Mouse (Mus musculus) neural tube, embryonic 15.5 days (tissue): ENCODE results near the gene Lrpprc. TPM values are rescaled to one million over a fixed set of nuclear protein-coding genes. Genes with fewer than 3 reads are reported as not detected.

Experiments
- ATAC-seq: fragments of 200-750 bp; cut with Nextera tagmentation; 2 replicates; pipeline ENCODE4 v1.8.0; 2017; ENCODE audit warnings: mild to moderate bottlenecking, moderate TSS enrichment, moderate library complexity; ENCODE audit not compliant: low FRiP score
- H3K27ac ChIP-seq: fragments of 300-500 bp; sonication (generic); replicated peaks from 2 replicates; pipeline ENCODE4 v1.5.1; 2015; ENCODE audit warnings: mild to moderate bottlenecking, inconsistent platforms
- H3K27me3 ChIP-seq: fragments of 300-500 bp; sonication (generic); replicated peaks from 2 replicates; pipeline ENCODE4 v1.6.1; 2015; ENCODE audit warnings: inconsistent platforms
- H3K36me3 ChIP-seq: fragments of 300-500 bp; sonication (generic); 2 replicates; pipeline ENCODE4 v1.6.1; 2015; ENCODE audit warnings: inconsistent platforms
- H3K4me1 ChIP-seq: fragments of 300-500 bp; sonication (generic); 2 replicates; pipeline ENCODE4 v1.6.1; 2015; ENCODE audit warnings: inconsistent platforms
- H3K4me2 ChIP-seq: fragments of 300-500 bp; sonication (generic); 2 replicates; pipeline ENCODE4 v1.6.1; 2015; ENCODE audit warnings: inconsistent platforms, mild to moderate bottlenecking, moderate library complexity
- H3K4me3 ChIP-seq: fragments of 300-500 bp; sonication (generic); replicated peaks from 2 replicates; pipeline ENCODE4 v1.5.1; 2015; ENCODE audit warnings: mild to moderate bottlenecking, inconsistent platforms
- H3K9ac ChIP-seq: fragments of 300-500 bp; sonication (generic); replicated peaks from 2 replicates; pipeline ENCODE4 v1.6.1; 2015; ENCODE audit warnings: mild to moderate bottlenecking, inconsistent platforms
- H3K9me3 ChIP-seq: fragments of 300-500 bp; sonication (generic); replicated peaks from 2 replicates; pipeline ENCODE4 v1.6.1; 2016; ENCODE audit warnings: inconsistent platforms
- WGBS: fragments of 180-500 bp; shearing (Covaris S2); methylation state at CpG from one replicate; pipeline ENCODE4 v1.1.7; 2015; ENCODE audit warnings: mixed read lengths; 5-methylcytosine and 5-hydroxymethylcytosine counted together
- polyA plus RNA-seq: library from polyadenylated mRNA; unstranded; fragments of >200 nt; fragmentation: Nextera tagmentation; extraction: Ambion mirVana; gene quantifications from 2 replicates; pipeline ENCODE4 v1.2.1, GENCODE M21; 2015

Lrpprc gene
- polyA plus RNA-seq, 1 experiment from 2014 or later, result 46.5 TPM

GRCm38 (mm10) chr17:84736719-84737118 lies 53.9 kb downstream of the Lrpprc start:
- ATAC-seq, result no peak

GRCm38 (mm10) chr17:84732612-84733011 lies 58.0 kb downstream of the Lrpprc start:
- no peak overlapping the region for H3K27ac ChIP-seq
- WGBS, result 91% methylated on average over 8 of the region's 8 CpGs
- peaks cover 20% of the 10 kb centered on the region for H3K36me3 ChIP-seq
- no peak overlapping the region for H3K4me2 ChIP-seq
- no peak overlapping the region for H3K4me3 ChIP-seq
- H3K27me3 ChIP-seq, result no peaks in the 10 kb centered on the region
- ATAC-seq, result no peak
- no peaks in the 10 kb centered on the region for H3K9me3 ChIP-seq
- H3K4me1 ChIP-seq, result no peaks in the 10 kb centered on the region; the same call in 1 of the 2 replicates
- H3K9ac ChIP-seq, result no peak overlapping the region

More at GRCm38 (mm10) chr17:84736719-84737118, 53.9 kb downstream of the Lrpprc start:
- no peak overlapping the region for H3K4me2 ChIP-seq
- WGBS, result 57% methylated on average over 9 of the region's 9 CpGs
- H3K36me3 ChIP-seq, result peaks cover 5% of the 10 kb centered on the region; the same call in 1 of the 2 replicates
- H3K9me3 ChIP-seq, result no peaks in the 10 kb centered on the region
- H3K4me3 ChIP-seq, result no peak overlapping the region
- H3K27ac ChIP-seq, result no peak overlapping the region
- no peaks in the 10 kb centered on the region for H3K27me3 ChIP-seq
- no peak overlapping the region for H3K9ac ChIP-seq
- H3K4me1 ChIP-seq, result peaks cover 9% of the 10 kb centered on the region; the same call in 1 of the 2 replicates

GRCm38 (mm10) chr17:84731361-84731760 lies 59.2 kb downstream of the Lrpprc start:
- Histone ChIP-seq H3K4me1 (no peaks in the 10 kb centered on the region), H3K27me3 (no peaks in the 10 kb centered on the region), H3K36me3 (peaks cover 20% of the 10 kb centered on the region), H3K4me2 (no peak overlapping the region), H3K9me3 (no peaks in the 10 kb centered on the region), H3K27ac (no peak overlapping the region), H3K4me3 (no peak overlapping the region), H3K9ac (no peak overlapping the region)
- no peak for ATAC-seq
- WGBS, result 91% methylated on average over 12 of the region's 12 CpGs

- H3K27me3 ChIP-seq, result no peaks in the 10 kb centered on the region
- 98% methylated on average over 5 of the region's 5 CpGs for WGBS
- no peak overlapping the region for H3K4me2 ChIP-seq
Measured at GRCm38 (mm10) chr17:84729140-84729539, 61.4 kb downstream of the Lrpprc start.

GRCm38 (mm10) chr17:84728201-84728911 lies 62.2 kb downstream of the Lrpprc start:
- WGBS, result 75% methylated on average over 1 of the region's 1 CpGs
- no peaks in the 10 kb centered on the region for H3K9me3 ChIP-seq
- H3K27ac ChIP-seq, result no peak overlapping the region
- H3K36me3 ChIP-seq, result peaks cover 28% of the 10 kb centered on the region
- H3K9ac ChIP-seq, result no peak overlapping the region
- no peaks in the 10 kb centered on the region for H3K4me1 ChIP-seq
- no peaks in the 10 kb centered on the region for H3K27me3 ChIP-seq
- H3K4me2 ChIP-seq, result no peak overlapping the region
- no peak overlapping the region for H3K4me3 ChIP-seq
- no peak for ATAC-seq

More at GRCm38 (mm10) chr17:84729140-84729539, 61.4 kb downstream of the Lrpprc start:
- Histone ChIP-seq H3K9me3 (no peaks in the 10 kb centered on the region), H3K36me3 (peaks cover 28% of the 10 kb centered on the region), H3K4me1 (no peaks in the 10 kb centered on the region), H3K9ac (no peak overlapping the region), H3K27ac (no peak overlapping the region), H3K4me3 (no peak overlapping the region)
- ATAC-seq, result no peak

- Histone ChIP-seq H3K9ac (no peak overlapping the region), H3K27me3 (no peaks in the 10 kb centered on the region), H3K9me3 (no peaks in the 10 kb centered on the region), H3K4me1 (no peaks in the 10 kb centered on the region), H3K36me3 (peaks cover 28% of the 10 kb centered on the region), H3K4me3 (no peak overlapping the region), H3K27ac (no peak overlapping the region), H3K4me2 (no peak overlapping the region)
- no peak for ATAC-seq
- WGBS, result 96% methylated on average over 3 of the region's 3 CpGs
Measured at GRCm38 (mm10) chr17:84725163-84725562, 65.4 kb downstream of the Lrpprc start.

- no peak overlapping the region for H3K9ac ChIP-seq
- ATAC-seq, result no peak
- H3K9me3 ChIP-seq, result no peaks in the 10 kb centered on the region
- no peak overlapping the region for H3K4me3 ChIP-seq
- H3K36me3 ChIP-seq, result peaks cover 23% of the 10 kb centered on the region
- no peak overlapping the region for H3K4me2 ChIP-seq
- WGBS, result 49% methylated on average over 9 of the region's 9 CpGs
- H3K27me3 ChIP-seq, result no peaks in the 10 kb centered on the region; the same call in 1 of the 2 replicates
- H3K27ac ChIP-seq, result no peak overlapping the region
- no peaks in the 10 kb centered on the region for H3K4me1 ChIP-seq
Measured at GRCm38 (mm10) chr17:84724028-84724427, 66.6 kb downstream of the Lrpprc start.

- no peak for ATAC-seq
- Histone ChIP-seq H3K27me3 (no peaks in the 10 kb centered on the region; the same call in 1 of the 2 replicates), H3K27ac (no peak overlapping the region), H3K4me2 (no peak overlapping the region), H3K36me3 (peaks cover 13% of the 10 kb centered on the region), H3K4me1 (0 out of 2 replicates have a peak, but pooled peaks cover 4% of the 10 kb centered on the region), H3K9me3 (no peaks in the 10 kb centered on the region), H3K4me3 (no peak overlapping the region), H3K9ac (no peak overlapping the region)
- WGBS, result 85% methylated on average over 3 of the region's 3 CpGs
Measured at GRCm38 (mm10) chr17:84719105-84719504, 71.5 kb downstream of the Lrpprc start.

- H3K36me3 ChIP-seq, result peaks cover 13% of the 10 kb centered on the region
- no peaks in the 10 kb centered on the region for H3K9me3 ChIP-seq
- H3K4me1 ChIP-seq, result peaks cover 8% of the 10 kb centered on the region; the same call in 1 of the 2 replicates
- 88% methylated on average over 5 of the region's 5 CpGs for WGBS
- no peak overlapping the region for H3K4me2 ChIP-seq
- no peak overlapping the region for H3K9ac ChIP-seq
- H3K27me3 ChIP-seq, result peaks cover 3% of the 10 kb centered on the region; the same call in 1 of the 2 replicates
- ATAC-seq, result no peak
- no peak overlapping the region for H3K4me3 ChIP-seq
- H3K27ac ChIP-seq, result no peak overlapping the region
Measured at GRCm38 (mm10) chr17:84717416-84717815, 73.2 kb downstream of the Lrpprc start.

GRCm38 (mm10) chr17:84716252-84716872 lies 74.2 kb downstream of the Lrpprc start:
- no peak overlapping the region for H3K27ac ChIP-seq
- H3K9me3 ChIP-seq, result no peaks in the 10 kb centered on the region
- 45% methylated on average over 16 of the region's 16 CpGs for WGBS
- no peak overlapping the region for H3K9ac ChIP-seq
- H3K27me3 ChIP-seq, result peaks cover 3% of the 10 kb centered on the region; the same call in 1 of the 2 replicates
- ATAC-seq, result no peak
- no peak overlapping the region for H3K4me2 ChIP-seq
- peaks cover 6% of the 10 kb centered on the region for H3K36me3 ChIP-seq
- peaks cover 8% of the 10 kb centered on the region; the same call in 1 of the 2 replicates for H3K4me1 ChIP-seq
- H3K4me3 ChIP-seq, result no peak overlapping the region

GRCm38 (mm10) chr17:84714930-84715329 lies 75.7 kb downstream of the Lrpprc start:
- no peak overlapping the region for H3K4me3 ChIP-seq
- H3K4me2 ChIP-seq, result no peak overlapping the region
- H3K36me3 ChIP-seq, result peaks cover 4% of the 10 kb centered on the region; the same call in 1 of the 2 replicates
- H3K27ac ChIP-seq, result no peak overlapping the region
- H3K9me3 ChIP-seq, result no peaks in the 10 kb centered on the region
- peaks cover 11% of the 10 kb centered on the region; the same call in 1 of the 2 replicates for H3K4me1 ChIP-seq
- no peak overlapping the region for H3K9ac ChIP-seq
- 71% methylated on average over 4 of the region's 4 CpGs for WGBS
- H3K27me3 ChIP-seq, result peaks cover 3% of the 10 kb centered on the region; the same call in 1 of the 2 replicates
- no peak for ATAC-seq
